Mouse (Mus musculus) fibroblast of lung, adult 2 months (primary cell): ENCODE measurements around the gene Cox8a.
A peak's percentile ranks its signal among the peaks of the same experiment; 100 is the strongest.

Experiments
- DNase-seq: peaks from one replicate; pipeline ENCODE4 v3.0.0-alpha.2; 2011; ENCODE audit warnings: low read depth

Gene Cox8a

DNA sequence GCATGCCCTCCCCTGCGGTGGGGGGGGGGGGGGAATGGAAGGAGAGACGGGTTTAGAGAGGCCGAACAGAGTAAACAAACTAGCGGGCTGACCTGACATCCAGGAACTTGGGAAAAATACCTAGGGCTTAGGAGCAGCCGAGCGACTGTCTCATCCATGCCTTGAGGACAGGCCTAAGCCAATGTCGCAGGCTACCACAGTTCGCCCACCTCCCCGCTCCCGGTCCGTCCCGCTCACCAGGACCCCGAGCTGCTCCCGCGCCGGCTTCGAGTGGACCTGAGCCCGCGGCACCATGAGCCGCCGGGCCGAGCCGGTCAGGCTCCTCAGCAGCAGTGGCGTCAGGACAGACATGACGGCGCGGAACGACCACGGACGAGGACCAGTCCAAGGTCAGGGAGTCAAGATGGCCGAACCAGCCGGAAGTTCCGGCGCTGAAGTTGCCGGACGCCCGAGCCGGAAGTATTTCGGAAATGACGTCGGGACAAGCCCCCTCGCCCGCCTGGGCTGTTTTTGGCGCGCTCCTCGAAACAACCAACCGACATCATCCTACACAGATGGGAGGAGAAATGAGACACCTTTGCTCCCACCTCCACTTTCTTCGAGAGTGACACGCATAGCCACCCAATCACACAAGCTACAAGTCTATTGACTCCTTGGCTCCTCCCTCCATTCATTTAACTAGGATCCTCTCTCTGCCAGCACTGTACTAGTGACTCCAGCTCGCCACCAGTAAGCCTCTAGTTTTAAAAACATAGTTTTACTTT is at the start of gene Cox8a:
Cox8a (minus strand) TSS at position 455 of the 764 bp plus-strand sequence.
- DNase-seq: peak; percentile 98

DNA sequence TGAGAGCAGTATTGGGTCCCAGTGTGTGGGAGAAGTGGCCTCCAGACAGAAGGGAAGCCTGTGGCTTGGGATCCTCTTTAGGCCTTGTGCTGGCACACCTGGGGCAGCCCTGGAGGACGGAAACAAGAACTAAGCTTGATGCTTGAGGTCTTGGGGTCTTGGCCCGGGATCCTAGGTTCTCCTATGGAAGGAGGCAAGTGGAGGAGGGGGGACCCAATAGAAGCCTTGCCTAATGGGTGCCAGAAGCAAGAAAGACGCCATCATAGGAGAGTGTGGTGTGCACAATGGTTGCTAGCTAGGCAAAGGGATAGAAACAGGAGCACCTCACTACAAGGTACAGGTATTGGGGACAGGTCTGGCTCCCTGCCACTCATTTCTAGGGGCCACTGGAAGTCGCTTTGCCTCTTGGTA is 49.0 kb upstream of the Cox8a start:
- DNase-seq: no peak

DNA sequence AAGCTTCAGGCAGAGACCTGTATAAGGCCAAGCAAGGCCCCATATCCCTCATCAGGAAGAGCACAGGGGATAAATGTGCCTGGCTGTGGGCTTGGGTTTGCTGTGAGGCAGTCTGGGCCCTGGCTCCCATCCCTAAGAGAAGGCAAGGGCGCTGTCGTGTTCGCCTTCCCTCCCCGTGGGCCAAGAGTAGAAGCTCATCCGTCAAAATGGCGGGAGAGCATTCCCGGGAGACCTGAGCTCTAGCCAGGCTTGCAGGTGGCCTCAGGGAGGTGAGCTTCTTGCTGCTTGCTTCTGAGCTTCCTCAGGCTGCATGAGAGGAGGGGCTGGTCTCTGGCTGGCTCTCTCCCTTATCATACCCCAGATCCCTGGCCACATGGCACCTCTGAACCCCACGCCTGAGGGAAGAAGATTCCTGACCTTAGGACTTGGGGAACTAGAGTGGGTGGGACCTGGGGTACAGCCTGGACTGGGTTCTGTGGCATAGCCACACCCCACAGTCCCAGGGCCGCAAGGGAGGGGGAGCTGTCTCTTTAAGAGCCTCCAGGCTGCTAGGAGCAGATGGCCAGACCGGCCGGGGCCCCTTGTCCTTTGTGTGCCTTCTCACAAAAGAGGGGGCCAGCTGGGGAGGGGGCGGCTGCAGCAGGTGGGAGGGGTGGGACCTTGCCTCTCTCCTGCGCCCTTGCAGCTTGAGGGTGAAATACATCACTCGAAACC is 48.2 kb upstream of the Cox8a start:
- no peak for DNase-seq

DNA sequence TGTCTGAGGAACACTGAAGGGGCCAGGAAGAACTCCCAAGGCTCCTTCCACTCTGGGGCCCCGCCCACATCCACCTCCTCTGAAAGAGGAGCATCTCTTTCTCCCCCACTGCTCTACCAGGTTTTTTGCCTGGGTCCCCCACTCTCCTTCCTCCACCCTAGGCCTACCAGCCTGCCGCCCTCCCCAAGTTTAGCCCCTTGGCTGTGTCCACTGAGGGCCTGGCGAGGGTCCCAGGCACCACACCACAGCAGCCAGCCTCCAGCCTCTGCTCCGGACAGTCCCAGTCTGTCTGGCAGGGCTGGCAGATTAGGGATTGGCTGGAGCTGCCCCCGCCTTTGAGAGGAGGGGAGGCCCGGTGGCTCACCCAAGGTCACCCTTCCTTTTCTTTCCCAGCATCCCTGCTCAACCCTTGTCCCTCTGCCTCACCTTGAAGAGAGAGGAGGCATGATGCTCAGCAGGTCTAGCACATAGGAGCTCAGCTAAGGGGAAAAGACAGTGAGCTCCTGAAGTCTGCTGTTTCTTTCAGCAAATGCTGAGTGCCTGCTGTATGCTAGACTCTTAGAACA is 47.4 kb upstream of the Cox8a start:
- DNase-seq: no peak

DNA sequence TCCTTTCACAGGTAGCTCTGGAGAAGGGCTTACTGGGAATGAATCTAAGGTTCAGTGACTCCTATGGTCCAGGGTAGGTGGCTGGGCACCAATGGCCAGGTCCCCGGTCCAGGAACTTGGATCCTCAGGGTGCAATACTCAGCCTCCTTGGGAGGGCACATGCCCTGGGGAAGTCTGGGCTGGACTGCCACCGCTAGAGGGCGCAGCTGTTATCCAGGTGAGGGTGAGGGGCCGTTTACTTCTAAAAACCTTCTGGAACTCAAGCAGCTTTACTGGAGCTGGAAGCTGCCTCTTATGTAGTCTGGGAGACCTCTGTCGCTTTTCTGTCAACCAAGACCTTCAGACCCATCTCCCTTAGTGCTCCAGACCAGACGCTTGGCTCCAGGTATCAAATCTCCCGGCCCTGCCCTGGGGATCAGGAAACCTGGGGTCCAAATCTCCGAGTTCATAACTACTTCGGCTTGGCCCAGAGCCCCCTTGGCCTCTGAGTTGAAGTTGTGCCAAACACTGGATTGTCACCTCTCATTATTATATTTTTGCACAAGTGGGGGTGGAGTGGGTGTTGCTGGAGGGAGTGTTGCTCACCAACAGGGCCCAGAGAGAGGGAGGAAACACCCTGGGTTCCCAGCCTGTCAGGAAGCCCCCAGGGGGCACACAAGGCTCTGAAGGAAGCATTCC is 46.8 kb upstream of the Cox8a start:
- no peak for DNase-seq

DNA sequence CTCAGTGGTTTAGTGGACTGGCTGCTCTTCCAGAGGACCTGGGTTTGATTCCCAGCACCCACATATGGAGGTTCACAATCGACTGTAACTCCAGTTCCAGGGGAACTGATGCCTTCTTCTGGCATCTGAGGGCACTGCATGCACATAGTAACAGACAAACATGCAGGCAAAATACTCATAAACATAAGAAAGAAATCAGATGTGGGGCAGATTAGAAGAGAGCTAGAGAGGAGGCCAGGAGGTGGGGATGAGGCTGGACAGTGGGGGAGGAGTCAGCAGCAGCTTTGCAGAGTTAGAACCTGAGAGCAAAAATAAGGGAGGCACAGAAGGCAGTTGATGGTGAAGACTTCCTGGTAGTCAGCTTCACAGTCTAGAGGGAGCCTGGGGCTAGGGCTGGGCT is 45.2 kb upstream of the Cox8a start:
- no peak for DNase-seq

DNA sequence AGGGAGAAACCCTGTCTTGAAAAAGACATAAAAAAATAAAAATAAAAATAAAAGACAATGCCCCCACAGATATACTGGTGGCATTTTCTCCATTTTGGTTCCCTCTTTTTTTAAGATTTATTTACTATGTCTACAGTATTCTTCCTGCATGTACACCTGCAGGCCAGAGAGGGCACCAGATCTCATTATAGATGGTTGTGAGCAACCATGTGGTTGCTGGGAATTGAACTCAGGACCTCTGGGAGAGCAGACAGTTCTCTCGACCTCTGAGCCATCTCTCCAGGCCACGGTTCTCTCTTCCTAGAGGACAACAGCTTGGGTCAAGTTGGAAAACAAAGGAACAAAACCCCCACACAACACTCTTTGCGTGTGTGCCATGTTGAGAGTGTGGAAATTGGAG is 44.5 kb upstream of the Cox8a start:
- no peak for DNase-seq

DNA sequence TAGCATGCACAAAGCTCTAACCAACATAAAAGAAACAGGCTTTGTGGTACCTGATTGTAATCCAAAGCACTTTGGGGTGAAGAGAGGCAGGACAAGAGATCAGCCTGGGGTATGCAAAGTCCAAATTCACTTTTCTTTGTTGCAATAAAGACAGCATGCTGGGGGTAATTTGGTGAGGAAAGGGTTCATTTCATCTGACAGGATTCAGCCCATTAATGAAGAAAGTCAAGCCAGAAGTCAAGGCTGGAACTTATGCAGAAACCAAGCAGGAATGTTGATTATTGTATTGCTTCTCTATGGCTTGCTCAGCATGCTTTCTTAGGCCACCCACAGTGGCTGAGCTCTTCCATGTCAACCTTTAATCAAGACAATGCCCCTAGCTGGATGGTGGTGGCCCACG is 44.1 kb upstream of the Cox8a start:
- DNase-seq: no peak

DNA sequence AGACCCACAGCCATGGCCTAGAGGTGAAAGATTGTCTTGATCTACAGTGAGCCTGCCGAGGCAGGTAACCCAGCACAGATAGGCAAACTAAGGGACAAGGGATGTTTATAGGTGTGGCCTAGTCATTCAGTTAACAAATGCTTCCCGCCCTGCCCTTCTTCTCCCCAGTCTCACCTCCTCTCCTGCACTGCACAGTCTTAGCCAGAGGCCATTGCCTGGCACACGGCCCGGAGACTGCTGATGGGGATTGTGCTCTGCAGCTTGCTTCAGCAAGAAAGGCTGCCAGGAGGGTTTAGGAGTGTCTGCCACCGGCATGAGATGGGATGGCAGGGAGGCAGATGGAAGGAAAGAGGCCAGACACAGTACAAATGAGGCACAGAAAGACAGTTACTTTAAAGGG is 40.5 kb upstream of the Cox8a start:
- no peak for DNase-seq

DNA sequence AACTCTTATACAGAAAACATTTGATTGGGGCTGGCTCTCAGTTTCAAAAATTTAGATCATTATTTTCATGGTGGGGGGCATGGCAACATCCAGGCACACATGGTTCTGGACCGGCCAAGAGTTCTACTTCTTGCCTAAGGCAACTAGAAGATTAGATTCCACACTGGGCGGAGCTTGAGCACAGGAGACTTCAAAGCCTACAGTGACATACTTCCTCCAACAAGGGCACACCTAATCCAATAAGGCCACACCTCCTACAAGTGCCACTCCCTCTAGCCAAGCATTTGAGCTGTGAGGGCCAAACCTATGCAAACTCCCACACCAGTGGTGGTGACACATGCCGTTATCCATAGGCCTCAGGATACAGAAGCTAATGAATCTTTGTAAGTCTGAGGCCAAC is 28.6 kb upstream of the Cox8a start:
- no peak for DNase-seq

DNA sequence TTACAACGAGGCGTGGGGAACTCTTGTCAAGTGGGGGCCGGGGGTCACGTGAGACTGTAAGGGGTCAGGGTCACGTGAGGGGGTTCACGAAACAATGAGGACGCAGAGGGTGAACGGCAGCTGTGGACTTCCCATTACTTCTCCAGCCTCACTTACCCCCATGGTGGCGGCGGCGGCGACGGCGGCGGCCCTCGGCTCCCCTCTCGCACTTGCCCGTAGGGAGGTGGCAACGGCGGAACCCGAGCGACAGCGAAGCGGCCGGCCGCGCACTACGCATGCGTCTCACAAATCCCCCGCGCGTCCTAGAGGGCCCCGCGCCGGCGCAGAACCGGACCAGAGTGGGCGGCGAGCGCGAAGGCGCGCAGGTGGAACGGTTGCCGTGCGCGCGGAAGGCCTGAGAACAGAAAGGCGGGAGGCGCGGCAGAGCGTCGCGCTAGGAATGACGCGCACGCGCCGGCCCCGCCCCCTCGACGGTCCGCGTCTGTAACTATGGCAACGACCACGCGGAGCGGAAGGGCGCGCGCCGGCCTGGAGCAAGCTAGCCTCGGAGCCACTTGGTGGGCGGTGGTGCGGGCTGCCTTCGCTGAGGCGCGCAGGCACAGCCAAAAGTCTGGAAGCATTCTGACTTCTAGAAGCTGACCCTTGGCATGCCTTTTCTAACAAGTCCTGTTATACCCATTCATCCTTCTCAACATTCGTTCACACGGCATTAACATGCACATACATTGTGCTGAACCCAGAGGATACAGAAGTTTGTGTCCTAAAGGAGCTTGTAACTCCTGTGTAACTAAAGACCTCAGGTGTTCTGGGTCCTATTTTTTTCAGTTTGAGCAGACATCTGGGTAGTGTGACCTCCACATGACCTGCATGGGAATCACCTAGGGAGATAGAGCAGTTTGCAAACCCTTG is 23.6 kb upstream of the Cox8a start, which contains the start of gene Naa40:
Naa40 (minus strand) TSS at position 402 of the 909 bp plus-strand sequence.
- DNase-seq: peak; percentile 81

DNA sequence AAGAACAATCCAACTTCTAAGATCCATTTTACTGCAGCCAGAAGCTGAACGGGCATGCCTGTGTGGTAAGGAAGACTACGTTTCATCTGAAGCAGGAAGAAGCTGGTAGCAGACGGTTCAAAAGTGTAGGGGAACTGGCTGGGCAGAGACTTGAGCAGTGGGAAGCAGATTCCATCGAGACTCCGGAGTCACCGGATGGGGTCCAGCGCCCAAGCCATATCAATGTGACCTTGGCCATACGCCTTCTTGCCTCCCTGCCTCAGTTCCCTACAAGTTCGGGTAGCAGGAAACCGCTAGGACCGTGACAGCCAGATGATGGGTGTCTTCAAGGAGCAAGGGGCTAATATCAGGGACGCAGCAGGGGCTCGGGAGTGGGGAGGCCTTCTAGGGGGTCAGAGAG is 22.9 kb upstream of the Cox8a start:
- no peak for DNase-seq

DNA sequence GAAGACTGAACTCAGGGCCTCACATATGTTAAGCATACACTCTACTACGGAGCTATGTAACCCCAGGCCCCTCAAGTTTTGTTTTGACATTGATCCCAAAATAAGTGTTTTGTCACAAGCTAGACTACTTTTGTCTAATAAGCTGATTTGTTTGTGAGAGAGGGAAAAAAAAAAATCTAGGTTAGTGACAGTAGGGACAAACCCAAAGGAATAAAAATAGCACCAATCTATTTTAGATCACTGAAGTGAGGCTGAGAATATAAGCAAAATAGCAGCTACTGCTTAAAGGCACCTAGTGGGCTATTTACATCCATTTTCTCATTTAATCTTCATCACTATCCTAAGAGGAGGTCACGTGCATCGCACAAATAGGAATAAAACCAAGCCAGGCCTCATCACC is 22.2 kb upstream of the Cox8a start:
- DNase-seq: no peak

DNA sequence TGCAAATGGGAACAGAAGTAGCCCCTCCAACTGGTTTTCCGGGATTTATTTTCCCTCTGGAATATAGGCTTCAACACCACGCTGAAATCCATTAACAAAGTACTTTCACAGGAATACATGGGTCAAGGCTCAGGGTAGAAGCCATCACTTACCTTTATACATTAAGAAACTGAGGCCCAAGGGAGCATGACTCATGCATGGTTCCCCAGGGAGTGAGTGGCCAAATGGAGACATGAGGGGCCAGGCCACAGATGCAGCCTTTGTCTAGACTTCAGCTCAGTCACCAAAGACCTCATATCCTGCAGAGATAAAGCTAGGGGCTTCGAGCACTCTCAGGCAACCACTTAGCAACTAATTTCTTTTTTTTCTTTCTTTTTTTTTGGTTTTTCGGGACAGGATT is 19.3 kb upstream of the Cox8a start:
- no peak for DNase-seq

DNA sequence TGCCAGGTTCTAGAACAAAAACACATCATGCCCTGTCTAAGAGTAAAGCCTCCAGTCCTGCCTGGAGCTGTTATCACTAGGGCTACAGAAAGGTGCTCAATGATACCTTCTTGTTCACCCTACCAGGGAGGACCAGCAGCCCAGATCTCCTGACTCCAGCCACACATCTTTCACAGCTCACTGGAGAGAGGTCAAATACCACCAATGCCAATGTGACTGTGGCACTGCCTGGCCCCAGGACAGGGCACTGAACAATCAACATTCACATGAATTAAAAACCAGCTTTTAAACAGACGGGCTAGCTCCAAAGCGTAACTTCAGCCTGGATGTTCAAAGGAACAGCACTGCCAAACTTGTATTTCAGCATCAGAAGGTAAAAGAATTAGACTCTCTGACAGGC is 18.6 kb upstream of the Cox8a start:
- no peak for DNase-seq

DNA sequence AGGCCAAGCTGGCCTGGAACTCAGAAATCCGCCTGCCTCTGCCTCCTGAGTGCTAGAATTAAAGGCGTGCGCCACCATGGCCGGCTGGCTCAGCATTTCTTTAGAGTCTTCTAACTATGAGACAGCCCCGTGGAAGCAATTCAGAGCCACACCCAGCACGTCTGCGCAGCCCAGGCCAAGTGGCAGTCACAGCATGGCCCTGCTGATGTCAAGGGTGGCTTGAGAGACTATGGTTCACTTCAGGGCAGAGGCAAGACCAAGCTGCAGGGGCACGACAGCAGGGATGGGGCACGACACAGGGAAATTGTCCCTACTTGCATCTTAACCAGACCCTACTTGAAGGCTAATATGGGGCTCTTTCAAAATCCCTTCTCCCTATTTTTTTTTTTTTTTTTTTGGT is 18.0 kb upstream of the Cox8a start:
- no peak for DNase-seq

DNA sequence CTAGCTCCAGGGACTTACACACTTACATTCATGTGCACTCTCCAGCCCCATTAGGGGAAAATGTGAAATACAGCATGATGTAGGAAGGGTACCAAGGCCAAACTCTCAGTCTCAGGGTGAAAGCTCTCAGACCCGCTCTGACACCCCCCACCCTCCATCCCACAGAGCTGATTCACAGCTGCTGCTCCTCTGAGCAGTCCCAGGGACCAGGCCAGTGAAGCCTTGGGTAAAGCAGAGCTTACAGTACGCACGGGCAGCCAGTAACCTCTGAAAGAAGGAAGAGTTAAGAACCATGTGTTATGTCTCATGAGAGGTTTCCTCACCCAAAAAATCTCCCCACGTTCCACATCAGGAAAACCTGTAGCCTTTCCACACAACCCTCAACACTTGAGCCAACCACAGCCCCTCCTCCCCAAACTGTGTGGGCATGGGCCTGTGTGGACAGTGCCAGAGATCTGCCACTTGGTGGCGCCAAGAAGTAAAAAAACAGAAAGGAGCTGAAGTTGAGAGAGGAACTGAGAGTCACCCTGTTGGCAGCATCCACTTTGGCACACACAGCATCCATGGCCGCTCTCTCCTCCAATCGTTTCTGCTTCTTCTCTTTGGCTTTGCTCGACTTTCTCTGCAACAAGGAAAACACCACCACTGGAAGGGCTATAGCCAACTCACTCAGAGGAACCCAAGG is 17.3 kb upstream of the Cox8a start:
- peak; percentile 63 for DNase-seq

DNA sequence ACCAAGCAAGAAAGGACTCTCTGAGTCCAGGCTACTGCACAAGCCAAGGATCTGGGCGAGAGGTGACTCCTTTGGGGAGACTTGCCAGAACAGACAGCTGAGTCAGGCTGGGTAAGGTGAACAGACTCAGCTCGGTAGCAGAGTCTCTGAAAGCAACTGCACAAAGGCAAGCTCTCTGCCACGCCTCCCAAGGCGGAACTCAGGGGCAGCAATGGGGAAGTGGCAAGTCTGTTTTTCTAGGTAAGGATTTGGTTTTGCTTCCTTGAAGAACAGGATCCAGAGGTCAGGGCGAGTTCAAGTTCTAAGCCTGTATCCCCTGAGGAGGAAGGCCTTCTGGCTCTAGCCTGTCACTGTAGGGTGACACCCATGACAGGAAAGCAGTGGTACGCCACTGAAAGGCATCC is 9.1 kb upstream of the Cox8a start:
- DNase-seq: no peak

DNA sequence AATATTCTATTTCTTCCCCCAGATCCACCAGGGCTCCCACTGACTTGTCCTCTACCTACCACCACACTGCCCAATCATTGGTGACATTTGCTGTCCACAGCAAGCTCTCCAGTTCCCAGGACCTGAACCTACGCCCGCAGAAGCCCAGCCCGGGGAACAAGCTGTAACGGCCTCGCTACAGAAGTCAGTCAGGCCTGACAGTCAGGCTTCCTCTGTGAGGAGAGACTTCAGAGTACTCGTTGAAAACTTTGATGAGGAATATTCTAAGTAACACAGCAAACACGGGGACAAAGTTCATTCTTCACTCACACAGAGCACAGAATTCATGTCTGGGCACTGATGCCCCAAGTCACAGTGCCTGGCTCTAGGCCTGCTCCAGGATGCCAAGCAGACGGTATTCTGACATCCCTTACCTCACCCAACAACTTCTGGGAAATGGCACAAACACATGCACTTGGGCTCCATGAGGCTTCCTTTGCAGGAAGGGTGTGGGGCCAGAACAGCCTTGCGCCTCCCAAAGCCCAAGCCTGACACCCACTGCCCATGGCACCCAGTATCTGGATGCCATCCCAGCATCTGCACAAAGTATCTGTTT is 7.8 kb upstream of the Cox8a start:
- DNase-seq: no peak

DNA sequence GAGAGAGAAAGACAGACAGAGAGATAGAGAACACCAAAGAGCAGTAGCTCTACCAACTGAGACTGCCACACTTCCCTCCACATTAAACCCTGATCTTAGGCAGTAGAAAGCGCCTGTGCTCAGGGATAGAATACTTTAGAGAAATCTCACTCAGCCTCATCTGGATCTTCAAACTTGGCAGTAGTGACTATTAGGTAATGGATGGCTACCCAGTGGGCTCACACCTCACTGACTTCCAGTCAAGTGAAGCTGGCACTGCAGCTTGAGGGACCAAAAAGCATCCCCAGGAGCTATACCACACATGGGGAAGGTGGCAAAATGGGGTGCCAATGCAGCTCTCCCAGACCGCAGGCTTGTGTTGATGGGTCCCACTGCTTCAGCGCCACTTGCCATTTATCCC is 6.8 kb upstream of the Cox8a start:
- DNase-seq: no peak

DNA sequence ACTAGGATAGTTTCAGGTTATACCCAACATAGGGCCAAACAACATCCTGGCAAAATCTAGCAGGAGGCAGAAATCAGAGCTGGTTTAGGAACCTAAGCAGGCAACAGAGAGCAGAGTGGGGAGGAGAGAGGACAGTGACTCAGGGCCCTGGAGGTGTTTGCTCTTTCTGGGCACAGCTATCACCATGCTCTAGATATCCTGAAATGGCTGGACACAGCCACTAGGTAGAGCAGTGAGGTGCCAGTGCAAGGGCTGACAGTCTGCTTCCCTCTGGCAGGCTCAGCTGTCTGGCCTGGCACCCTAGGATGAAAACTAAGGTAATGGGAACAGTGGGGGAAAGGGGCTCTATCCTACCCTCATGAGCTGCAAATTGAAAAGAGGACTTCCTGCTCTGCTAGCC is 6.1 kb upstream of the Cox8a start:
- no peak for DNase-seq
